Mouse (Mus musculus) CD4-positive, CD25-positive, alpha-beta regulatory T cell, adult 4 months (primary cell): Measurements from ENCODE around the gene Dlgap4. TPM values are rescaled to one million over a fixed set of nuclear protein-coding genes. Genes with fewer than 3 reads are reported as not detected.

Experiments used
- ATAC-seq: one replicate; pipeline ENCODE4 v1.8.0; 2017
- polyA plus RNA-seq, 2 experiments: library from polyadenylated mRNA; unstranded; fragments of 100-300 nt; shearing (Covaris generic); gene quantifications; one replicate each; pipeline ENCODE4 v1.2.1; 2017

Gene Dlgap4
- polyA plus RNA-seq, 2 experiments from 2014 or later: 71.7 to 109 TPM

- no peak for ATAC-seq
These were observed 7.4 kb downstream of the Dlgap4 start for GRCm38 (mm10) chr2:156620874-156621273.

- no peak for ATAC-seq
These were observed 7.9 kb downstream of the Dlgap4 start for GRCm38 (mm10) chr2:156621449-156621848.

- ATAC-seq: no peak
These were observed 8.7 kb downstream of the Dlgap4 start for GRCm38 (mm10) chr2:156622192-156622591.

- no peak for ATAC-seq
These were observed 9.7 kb downstream of the Dlgap4 start for GRCm38 (mm10) chr2:156623246-156623645.

- no peak for ATAC-seq
These were observed 11.8 kb downstream of the Dlgap4 start for GRCm38 (mm10) chr2:156625307-156625706.

GRCm38 (mm10) chr2:156626119-156626518, 12.6 kb downstream of the Dlgap4 start:
- ATAC-seq: no peak

- ATAC-seq: no peak
These were observed 13.0 kb downstream of the Dlgap4 start for GRCm38 (mm10) chr2:156626544-156626943.

GRCm38 (mm10) chr2:156627917-156628316, 14.4 kb downstream of the Dlgap4 start:
- no peak for ATAC-seq

GRCm38 (mm10) chr2:156630288-156630687, 16.8 kb downstream of the Dlgap4 start:
- ATAC-seq: no peak

- ATAC-seq: no peak
These were observed 19.2 kb downstream of the Dlgap4 start for GRCm38 (mm10) chr2:156632721-156633120.

GRCm38 (mm10) chr2:156635091-156635490, 21.6 kb downstream of the Dlgap4 start:
- no peak for ATAC-seq

- no peak for ATAC-seq
These were observed 27.6 kb downstream of the Dlgap4 start for GRCm38 (mm10) chr2:156641141-156641540.

GRCm38 (mm10) chr2:156642931-156643330, 29.4 kb downstream of the Dlgap4 start:
- no peak for ATAC-seq

GRCm38 (mm10) chr2:156643406-156643805, 29.9 kb downstream of the Dlgap4 start:
- no peak for ATAC-seq

- no peak for ATAC-seq
These were observed 31.6 kb downstream of the Dlgap4 start for GRCm38 (mm10) chr2:156645145-156645544.

- no peak for ATAC-seq
These were observed 33.4 kb downstream of the Dlgap4 start for GRCm38 (mm10) chr2:156646877-156647276.

GRCm38 (mm10) chr2:156648042-156648441, 34.5 kb downstream of the Dlgap4 start:
- no peak for ATAC-seq

GRCm38 (mm10) chr2:156649450-156649849, 35.9 kb downstream of the Dlgap4 start:
- ATAC-seq: no peak

- ATAC-seq: no peak
These were observed 37.5 kb downstream of the Dlgap4 start for GRCm38 (mm10) chr2:156651019-156651418.

GRCm38 (mm10) chr2:156652841-156653240, 39.3 kb downstream of the Dlgap4 start:
- ATAC-seq: no peak

- no peak for ATAC-seq
These were observed 40.6 kb downstream of the Dlgap4 start for GRCm38 (mm10) chr2:156654148-156654547.

GRCm38 (mm10) chr2:156655626-156656025, 42.1 kb downstream of the Dlgap4 start:
- ATAC-seq: no peak

- no peak for ATAC-seq
These were observed 44.0 kb downstream of the Dlgap4 start for GRCm38 (mm10) chr2:156657522-156657921.

GRCm38 (mm10) chr2:156658221-156658620, 44.7 kb downstream of the Dlgap4 start:
- ATAC-seq: no peak

- no peak for ATAC-seq
These were observed 45.2 kb downstream of the Dlgap4 start for GRCm38 (mm10) chr2:156658751-156659150.

- ATAC-seq: no peak
These were observed 46.5 kb downstream of the Dlgap4 start for GRCm38 (mm10) chr2:156659981-156660380.
